8 mouse cellular contexts compared by ENCODE assay signal in genomic region chr12:78861496-78862253, GRCm38 (mm10). TPM values are rescaled to one million over a fixed set of nuclear protein-coding genes. Genes with fewer than 3 reads are reported as not detected.
DNase-seq lines count a peak whose midpoint lies in the region; ATAC-seq and TF ChIP-seq lines count a peak whose summit lies in the region.

Gene Atp6v1d, minus strand, starts transcription at chr12:78861638.
Gene Eif2s1, plus strand, starts transcription at chr12:78861819.

- H3K9me3 ChIP-seq in embryonic facial prominence, embryonic 15.5 days (replicated peaks) = no peaks in the 10 kb centered on the region
- no peaks in the 10 kb centered on the region for H3K9me3 ChIP-seq in limb, embryonic 14.5 days (ENCODE audit: control insufficient read depth, low read length)
- H3K9me3 ChIP-seq in midbrain, postnatal 0 days (ENCODE audit: low read length) = no peaks in the 10 kb centered on the region

- peak within 1 kb of the TSS; percentile 85 for H3K4me2 ChIP-seq in embryonic facial prominence, embryonic 15.5 days (replicated peaks)
- peak within 1 kb of the TSS; percentile 92 for H3K4me2 ChIP-seq in limb, embryonic 14.5 days (replicated peaks; ENCODE audit: low read depth, low read length, severe bottlenecking)
- H3K4me2 ChIP-seq in midbrain, postnatal 0 days (ENCODE audit: low read depth, low read length, poor library complexity, severe bottlenecking) = peak within 1 kb of the TSS; percentile 86

- no peaks in the 10 kb centered on the region for H3K27me3 ChIP-seq in embryonic facial prominence, embryonic 15.5 days
- H3K27me3 ChIP-seq in limb, embryonic 14.5 days (ENCODE audit: control insufficient read depth, insufficient read depth, low read length) = no peaks in the 10 kb centered on the region
- H3K27me3 ChIP-seq in midbrain, postnatal 0 days (ENCODE audit: insufficient read depth, low read length) = no peaks in the 10 kb centered on the region

- H3K36me3 ChIP-seq in embryonic facial prominence, embryonic 15.5 days = no peaks in the 10 kb centered on the region
- H3K36me3 ChIP-seq in limb, embryonic 14.5 days (ENCODE audit: control insufficient read depth, insufficient read depth, low read length) = 0 out of 2 replicates have a peak, but pooled peaks cover 3% of the 10 kb centered on the region
- no peaks in the 10 kb centered on the region for H3K36me3 ChIP-seq in midbrain, postnatal 0 days (ENCODE audit: insufficient read depth, low read length)

- peak within 1 kb of the TSS; percentile 91 for H3K4me3 ChIP-seq in bone marrow, adult 2 months (replicated peaks; ENCODE audit: control insufficient read depth, low read depth, low read length)
- H3K4me3 ChIP-seq in embryonic facial prominence, embryonic 15.5 days (replicated peaks) = peak within 1 kb of the TSS; percentile 92
- peak within 1 kb of the TSS; percentile 89 for H3K4me3 ChIP-seq in limb, embryonic 14.5 days (replicated peaks; ENCODE audit: low read length)
- H3K4me3 ChIP-seq in midbrain, postnatal 0 days (ENCODE audit: low read depth, low read length) = peak within 1 kb of the TSS; percentile 89

- TF ChIP-seq POLR2A in bone marrow, adult 2 months (IDR thresholded peaks at IDR 0.05; ENCODE audit: borderline replicate concordance, control insufficient read depth, low read depth, low read length) = peak; percentile 87; the same call in 1 of the 2 replicates
- peak; percentile 70; the same call in 1 of the 2 replicates for TF ChIP-seq POLR2A in limb, embryonic 14.5 days (IDR thresholded peaks at IDR 0.05; ENCODE audit: borderline replicate concordance, extremely low read depth, insufficient read depth, insufficient read length)

- WGBS in bone marrow, adult 2 months = 0% methylated on average over 55 of the region's 55 CpGs
- under 1% methylated on average over 55 of the region's 55 CpGs for WGBS in embryonic facial prominence, embryonic 15.5 days
- WGBS in limb, embryonic 14.5 days = 1% methylated on average over 45 of the region's 55 CpGs
- WGBS in midbrain, postnatal 0 days = 0% methylated on average over 52 of the region's 55 CpGs

- H3K4me1 ChIP-seq in bone marrow, adult 2 months (ENCODE audit: control insufficient read depth, insufficient read depth, low read length) = no peaks in the 10 kb centered on the region; the same call in 1 of the 2 replicates
- H3K4me1 ChIP-seq in embryonic facial prominence, embryonic 15.5 days = peaks cover 18% of the 10 kb centered on the region
- H3K4me1 ChIP-seq in limb, embryonic 14.5 days (ENCODE audit: control insufficient read depth, insufficient read depth, low read length) = peaks cover 14% of the 10 kb centered on the region
- peaks cover 16% of the 10 kb centered on the region; the same call in 1 of the 2 replicates for H3K4me1 ChIP-seq in midbrain, postnatal 0 days (ENCODE audit: insufficient read depth, low read length)

- peak within 1 kb of the TSS; percentile 80 for H3K9ac ChIP-seq in embryonic facial prominence, embryonic 15.5 days
- H3K9ac ChIP-seq in limb, embryonic 14.5 days (ENCODE audit: low read depth, low read length, severe bottlenecking) = peak within 1 kb of the TSS; percentile 95
- peak within 1 kb of the TSS; percentile 79 for H3K9ac ChIP-seq in midbrain, postnatal 0 days (replicated peaks; ENCODE audit: low read length, poor library complexity, severe bottlenecking)

- peak; percentile 100 for ATAC-seq in embryonic facial prominence, embryonic 15.5 days (ENCODE audit: insufficient number of reproducible peaks, low FRiP score, low TSS enrichment, low read depth)
- ATAC-seq in limb, embryonic 14.5 days (ENCODE audit: low FRiP score, low read depth) = peak; percentile 100
- ATAC-seq in midbrain, postnatal 0 days (ENCODE audit: low FRiP score) = peak; percentile 100

- peak within 1 kb of the TSS; percentile 82 for H3K27ac ChIP-seq in bone marrow, adult 2 months (ENCODE audit: control insufficient read depth, insufficient read depth, low read depth, low read length, poor library complexity)
- H3K27ac ChIP-seq in embryonic facial prominence, embryonic 15.5 days (replicated peaks) = peak within 1 kb of the TSS; percentile 92
- peak within 1 kb of the TSS; percentile 86 for H3K27ac ChIP-seq in limb, embryonic 14.5 days (replicated peaks; ENCODE audit: low read depth, low read length)
- H3K27ac ChIP-seq in midbrain, postnatal 0 days (ENCODE audit: low read depth, low read length) = peak within 1 kb of the TSS; percentile 77

- TF ChIP-seq CTCF in bone marrow, adult 2 months (IDR thresholded peaks at IDR 0.05; ENCODE audit: control insufficient read depth, insufficient read depth, low read length) = peak; percentile 86
- TF ChIP-seq CTCF in midbrain, postnatal 0 days (IDR thresholded peaks at IDR 0.05) = peak; percentile 93

- peak; percentile 99 for DNase-seq in 416B (ENCODE audit: low read depth)
- peak; percentile 99 for DNase-seq in heart, adult 8-10 months (ENCODE audit: low spot score)
- DNase-seq in kidney, adult 9 months = peak; percentile 99
- DNase-seq in limb, embryonic 14.5 days (ENCODE audit: low spot score) = peak; percentile 99
- DNase-seq in midbrain, postnatal 0 days (ENCODE audit: low spot score) = peak; percentile 99
- peak; percentile 89 to 93 for DNase-seq in spleen, postnatal 14 days (ENCODE audit: low spot score in 2 of 2)

RNA-seq across cellular contexts. Expression of gene Atp6v1d, which starts in this region (rescaled TPM):
- polyA plus RNA-seq in bone marrow, adult 2 months (2011; ENCODE audit: insufficient read depth, insufficient read length, low replicate concordance, missing spikeins) = 50.6 and 79.5 TPM in 2 replicates
- polyA plus RNA-seq in embryonic facial prominence, embryonic 15.5 days (2015; fragmentation: Nextera tagmentation; extraction: Ambion mirVana) = 68.1 and 71.0 TPM in 2 replicates
- 10 to 100 TPM; 73.6 to 82.4 (median 74.8) TPM for total RNA-seq in heart, adult 8-10 months (2022)
- 37.0 and 37.9 TPM in 2 replicates for polyA plus RNA-seq in limb, embryonic 14.5 days (2012; rRNA removed)
- polyA plus RNA-seq in limb, embryonic 14.5 days (2014; fragmentation: Nextera tagmentation; extraction: Ambion mirVana) = 64.3 and 70.2 TPM in 2 replicates
- total RNA-seq in midbrain, postnatal 0 days (2014; rRNA removed) = 48.1 and 86.9 TPM in 2 replicates
- 197 TPM in 2 replicates for polyA plus RNA-seq in midbrain, postnatal 0 days (2015; fragmentation: Nextera tagmentation; extraction: Ambion mirVana)

RNA-seq across cellular contexts. Expression of gene Eif2s1, which starts in this region (rescaled TPM):
- 18.7 and 43.2 TPM in 2 replicates for polyA plus RNA-seq in bone marrow, adult 2 months (2011; ENCODE audit: insufficient read depth, insufficient read length, low replicate concordance, missing spikeins)
- 180 TPM in 2 replicates for polyA plus RNA-seq in embryonic facial prominence, embryonic 15.5 days (2015; fragmentation: Nextera tagmentation; extraction: Ambion mirVana)
- 10 to 100 TPM; 35.0 to 50.0 (median 45.0) TPM for total RNA-seq in heart, adult 8-10 months (2022)
- 52.4 and 64.4 TPM in 2 replicates for polyA plus RNA-seq in limb, embryonic 14.5 days (2012; rRNA removed)
- 188 and 194 TPM in 2 replicates for polyA plus RNA-seq in limb, embryonic 14.5 days (2014; fragmentation: Nextera tagmentation; extraction: Ambion mirVana)
- total RNA-seq in midbrain, postnatal 0 days (2014; rRNA removed) = 35.1 and 47.0 TPM in 2 replicates
- 80.5 and 86.3 TPM in 2 replicates for polyA plus RNA-seq in midbrain, postnatal 0 days (2015; fragmentation: Nextera tagmentation; extraction: Ambion mirVana)

Comparison
In these comparisons a context has a peak if more than half of its experiments do, and no peak if none do; other contexts are left out.
1. Peak in every context shown above with its lines: DNase-seq, ATAC-seq, H3K4me3 ChIP-seq and H3K27ac ChIP-seq.